In genomic region chr6:98801061-98801460, GRCm38 (mm10) we compare ENCODE assay signal across 28 mouse cellular contexts.
A peak's percentile ranks its signal among the peaks of the same experiment; 100 is the strongest.
DNase-seq lines count a peak whose midpoint lies in the region; ATAC-seq and TF ChIP-seq lines count a peak whose summit lies in the region.
"Had no signal": no experiment of that assay in that cellular context is flagged by ENCODE, and none has a peak within 500 bp of the region (broad histone marks: within the 10 kb centered on the region; RNA-seq: fewer than 3 reads in every experiment).

No protein-coding gene starts in this region.

- 66% methylated on average over 4 of the region's 4 CpGs for WGBS in stomach, embryonic 14.5 days
- WGBS in stomach, postnatal 0 days = 72% methylated on average over 4 of the region's 4 CpGs

- peaks cover 18% of the 10 kb centered on the region; the same call in 1 of the 2 replicates for H3K4me1 ChIP-seq in stomach, embryonic 14.5 days (ENCODE audit: control insufficient read depth, insufficient read depth, low read length)
- no peaks in the 10 kb centered on the region for H3K4me1 ChIP-seq in stomach, postnatal 0 days (replicated peaks; ENCODE audit: control insufficient read depth, insufficient read depth)
- H3K4me1 ChIP-seq: embryonic facial prominence, embryonic 15.5 days; hindbrain, embryonic 12.5 days; hindbrain, embryonic 15.5 days had no signal

- no peak overlapping the region for H3K4me3 ChIP-seq in stomach, embryonic 14.5 days (ENCODE audit: low read depth, low read length)
- H3K4me3 ChIP-seq in stomach, postnatal 0 days (ENCODE audit: low read depth, low read length) = no peak overlapping the region
- H3K4me3 ChIP-seq: embryonic facial prominence, embryonic 12.5 days; embryonic facial prominence, embryonic 15.5 days; gastrocnemius, adult 2 months; heart, adult 2 months; heart, embryonic 10.5 days; heart, embryonic 13.5 days; hindbrain, embryonic 12.5 days; hindbrain, embryonic 15.5 days; intestine, embryonic 15.5 days had no signal

- H3K4me2 ChIP-seq in stomach, embryonic 14.5 days (replicated peaks; ENCODE audit: low read depth, low read length) = no peak overlapping the region
- no peak overlapping the region for H3K4me2 ChIP-seq in stomach, postnatal 0 days (replicated peaks; ENCODE audit: low read depth)
- H3K4me2 ChIP-seq: embryonic facial prominence, embryonic 12.5 days; embryonic facial prominence, embryonic 15.5 days; heart, embryonic 13.5 days; hindbrain, embryonic 12.5 days; hindbrain, embryonic 15.5 days; intestine, embryonic 15.5 days had no signal

- TF ChIP-seq EP300 in stomach, postnatal 0 days (optimal IDR thresholded peaks at IDR 0.05) = no peak

- H3K36me3 ChIP-seq in stomach, embryonic 14.5 days (ENCODE audit: control insufficient read depth, insufficient read depth, low read length) = no peaks in the 10 kb centered on the region
- H3K36me3 ChIP-seq in stomach, postnatal 0 days (ENCODE audit: control insufficient read depth, insufficient read depth, low read length) = no peaks in the 10 kb centered on the region
- H3K36me3 ChIP-seq: embryonic facial prominence, embryonic 12.5 days; embryonic facial prominence, embryonic 15.5 days; heart, embryonic 10.5 days; heart, embryonic 13.5 days; hindbrain, embryonic 12.5 days; hindbrain, embryonic 15.5 days; intestine, embryonic 15.5 days had no signal

- H3K27ac ChIP-seq in stomach, embryonic 14.5 days (ENCODE audit: low read length) = peak overlapping the region; percentile 44; the same call in 1 of the 2 replicates
- no peak overlapping the region for H3K27ac ChIP-seq in stomach, postnatal 0 days (replicated peaks)
- H3K27ac ChIP-seq: embryonic facial prominence, embryonic 12.5 days; embryonic facial prominence, embryonic 15.5 days; gastrocnemius, adult 2 months; heart, adult 2 months; heart, embryonic 10.5 days; heart, embryonic 13.5 days; hindbrain, embryonic 12.5 days; hindbrain, embryonic 15.5 days; intestine, embryonic 15.5 days had no signal

- H3K9me3 ChIP-seq in stomach, embryonic 14.5 days (ENCODE audit: control insufficient read depth, low read depth, low read length) = no peaks in the 10 kb centered on the region
- no peaks in the 10 kb centered on the region for H3K9me3 ChIP-seq in stomach, postnatal 0 days (ENCODE audit: control insufficient read depth, low read length)
- H3K9me3 ChIP-seq: embryonic facial prominence, embryonic 12.5 days; embryonic facial prominence, embryonic 15.5 days; heart, embryonic 10.5 days; heart, embryonic 13.5 days; hindbrain, embryonic 12.5 days; hindbrain, embryonic 15.5 days; intestine, embryonic 15.5 days had no signal

- DNase-seq in heart, adult 11 months = peak; percentile 49
- DNase-seq in heart, adult 18-20 months = no peak
- DNase-seq in stomach, postnatal 0 days (ENCODE audit: low spot score) = no peak
- DNase-seq in brain, embryonic 14.5 days (ENCODE audit: low read depth) = peak; percentile 57
- no peak for DNase-seq in frontal cortex, postnatal 14 days (ENCODE audit: low spot score in 2 of 2)
- DNase-seq: adrenal gland, postnatal 10 days; adrenal gland, postnatal 36 days; B cell, adult 2 months; cerebellum, adult 11 months; cerebellum, adult 2 months; cerebellum, adult 9-11 months; cerebellum, postnatal 25 days; gastrocnemius, adult 2 months; gastrocnemius, postnatal 14 days; heart, adult 2 months; heart, postnatal 14 days; heart, postnatal 4 days; kidney, adult 18-20 months had no signal

- no peak for TF ChIP-seq CTCF in stomach, postnatal 0 days (IDR thresholded peaks at IDR 0.05; ENCODE audit: low read depth)
- TF ChIP-seq CTCF in brain, embryonic 14.5 days (IDR thresholded peaks at IDR 0.05; ENCODE audit: borderline replicate concordance, extremely low read depth, insufficient read depth, insufficient read length) = no peak

- no peak for ATAC-seq in stomach, embryonic 14.5 days (ENCODE audit: insufficient number of reproducible peaks, insufficient read depth, low FRiP score, low read depth)
- ATAC-seq in stomach, postnatal 0 days (ENCODE audit: low FRiP score, low TSS enrichment) = no peak
- ATAC-seq: forebrain, embryonic 16.5 days; intestine, embryonic 15.5 days had no signal

- H3K27me3 ChIP-seq in stomach, embryonic 14.5 days (ENCODE audit: control insufficient read depth, insufficient read depth, low read length) = no peaks in the 10 kb centered on the region
- H3K27me3 ChIP-seq in stomach, postnatal 0 days (ENCODE audit: control insufficient read depth, insufficient read depth, low read length) = no peaks in the 10 kb centered on the region
- H3K27me3 ChIP-seq: CH12.LX; embryonic facial prominence, embryonic 12.5 days; embryonic facial prominence, embryonic 15.5 days; heart, embryonic 13.5 days; hindbrain, embryonic 12.5 days; hindbrain, embryonic 15.5 days; intestine, embryonic 15.5 days had no signal

- TF ChIP-seq POLR2A in brain, embryonic 14.5 days (IDR thresholded peaks at IDR 0.05; ENCODE audit: borderline replicate concordance, extremely low read depth, insufficient read depth, insufficient read length, poor library complexity, severe bottlenecking) = no peak

- H3K9ac ChIP-seq in stomach, embryonic 14.5 days (replicated peaks; ENCODE audit: low read depth, low read length) = no peak overlapping the region
- no peak overlapping the region for H3K9ac ChIP-seq in stomach, postnatal 0 days (ENCODE audit: low read length)
- H3K9ac ChIP-seq: embryonic facial prominence, embryonic 12.5 days; embryonic facial prominence, embryonic 15.5 days; heart, embryonic 13.5 days; hindbrain, embryonic 12.5 days; hindbrain, embryonic 15.5 days; intestine, embryonic 15.5 days had no signal

Comparison
In these comparisons a context has a peak if more than half of its experiments do, and no peak if none do; other contexts are left out.
1. DNase-seq: peak in heart, adult 11 months (single experiment) and brain, embryonic 14.5 days (single experiment); none in heart, adult 18-20 months (0 of 2), stomach, postnatal 0 days (single experiment) and frontal cortex, postnatal 14 days (0 of 2).